Mouse (Mus musculus) brain, embryonic 14.5 days (tissue): ENCODE measurements around the gene Gm10053.

Experiments
- CTCF ChIP-seq: fragments of 200-500 bp; IDR thresholded peaks from 2 replicates; pipeline ENCODE4 v1.5.1; 2012; ENCODE audit warnings: inconsistent platforms, mild to moderate bottlenecking, moderate library complexity, borderline replicate concordance; ENCODE audit not compliant: insufficient read depth, insufficient read length; ENCODE audit errors: extremely low read depth
- POLR2A ChIP-seq: fragments of 200-500 bp; IDR thresholded peaks from 2 replicates; pipeline ENCODE4 v1.6.1; 2012; ENCODE audit warnings: mild to moderate bottlenecking, inconsistent platforms, borderline replicate concordance; ENCODE audit not compliant: poor library complexity, insufficient read depth, insufficient read length, severe bottlenecking; ENCODE audit errors: extremely low read depth

- TF ChIP-seq CTCF = peak; percentile 98
- no peak for TF ChIP-seq POLR2A
Measured at GRCm38 (mm10) chr19:24871037-24871635, 4.3 kb upstream of the Gm10053 start.
